Mouse (Mus musculus): Measurements from ENCODE around the gene Cbfb.

DNA sequence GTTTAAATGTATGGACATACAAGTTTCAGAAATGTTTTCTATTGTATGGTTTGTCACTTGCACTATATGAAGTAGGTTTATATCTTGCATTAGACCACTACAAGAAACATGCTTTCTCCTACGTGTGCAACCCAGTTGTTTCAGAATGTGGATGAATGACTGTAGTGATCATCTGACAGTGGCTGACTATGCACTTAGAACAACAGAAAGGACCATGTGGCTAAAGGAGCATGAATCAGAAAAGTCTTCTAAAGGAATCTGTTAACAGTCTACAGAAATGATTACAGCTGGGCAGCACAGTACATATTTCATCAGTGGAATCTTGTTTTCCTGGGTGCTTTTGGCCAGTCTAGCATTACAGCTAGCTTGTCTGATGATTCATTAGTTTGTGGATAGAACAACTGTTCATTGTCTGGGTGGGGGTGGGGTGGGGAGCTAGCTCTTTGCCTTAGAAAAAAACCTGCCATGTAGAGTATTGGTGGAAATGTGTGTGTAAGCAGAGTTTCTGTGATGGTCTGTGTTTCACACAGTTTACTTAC, 16.1 kb downstream of the Cbfb start:
- TF ChIP-seq CTCF (IDR thresholded peaks at IDR 0.05 in 2 of 3, conservative IDR thresholded peaks at IDR 0.05 in 1 of 3; ENCODE audit: control insufficient read depth in 1 of 3, insufficient read depth in 1 of 3, low read depth in 2 of 3, low read length in 3 of 3, poor library complexity in 1 of 3, severe bottlenecking in 1 of 3) (no peak), RCOR1 (IDR thresholded peaks at IDR 0.05; ENCODE audit: low read depth, low read length) (no peak), EP300 (IDR thresholded peaks at IDR 0.05; ENCODE audit: low read depth in 1 of 2, low read length in 2 of 2) (no peak), E2F4 (IDR thresholded peaks at IDR 0.05; ENCODE audit: borderline replicate concordance, low read depth, low read length) (no peak), POLR2A (IDR thresholded peaks at IDR 0.05; ENCODE audit: control insufficient read depth in 1 of 2, insufficient read depth in 1 of 2, low read depth in 1 of 2, low read length in 2 of 2, poor library complexity in 1 of 2) (no peak), TCF12 (IDR thresholded peaks at IDR 0.05; ENCODE audit: low read depth, low read length) (no peak), MAFK (IDR thresholded peaks at IDR 0.05; ENCODE audit: borderline replicate concordance, low read depth, low read length) (no peak), GABPA (IDR thresholded peaks at IDR 0.05; ENCODE audit: low read depth, low read length) (no peak), USF2 (IDR thresholded peaks at IDR 0.05; ENCODE audit: borderline replicate concordance in 1 of 2, insufficient read depth in 1 of 2, low read depth in 1 of 2, low read length in 2 of 2) (no peak), MYC (IDR thresholded peaks at IDR 0.05; ENCODE audit: low read depth, low read length) (no peak), POLR2AphosphoS5 (IDR thresholded peaks at IDR 0.05; ENCODE audit: borderline replicate concordance, low read depth, low read length) (no peak), BHLHE40 (IDR thresholded peaks at IDR 0.05; ENCODE audit: borderline replicate concordance, low read depth, low read length) (no peak)

Data from MEL (cell line).